Mouse (Mus musculus) lung, postnatal 0 days (tissue): Measurements from ENCODE around the gene Kcnq2.

Experiments used
- CTCF ChIP-seq: IDR thresholded peaks from 2 replicates; pipeline ENCODE4 v1.5.1; 2016; ENCODE audit warnings: antibody characterized with exemption, mild to moderate bottlenecking
- EP300 ChIP-seq: IDR thresholded peaks from 2 replicates; pipeline ENCODE4 v1.6.1; 2016; ENCODE audit warnings: antibody characterized with exemption, mild to moderate bottlenecking, control low read depth

- TF ChIP-seq CTCF = no peak
- TF ChIP-seq EP300 = no peak
These were observed 55.6 kb downstream of the Kcnq2 start for GRCm38 (mm10) chr2:181079518-181079917.
